Mouse (Mus musculus) duodenum, adult 2 months (tissue): Measurements from ENCODE around the gene Speer4f1. TPM values are rescaled to one million over a fixed set of nuclear protein-coding genes. Genes with fewer than 3 reads are reported as not detected.

Experiments
- polyA plus RNA-seq: library from polyadenylated mRNA; depleted of rRNA; stranded (reverse); fragments of >200 nt; gene quantifications from 2 replicates; pipeline ENCODE4 v1.2.3, GENCODE M21; 2012; ENCODE audit warnings: low replicate concordance; rRNA removed

Gene Speer4f1
- polyA plus RNA-seq, result not detected in 2 replicates

GRCm38 (mm10) chr5:17475798-17476197 is at the start of gene Speer4f1:
Gene Speer4f1, plus strand, starts transcription at chr5:17476098.

Other genes with a start within 250 kb of the Speer4f1 start
- not detected in 2 replicates for gene Speer4f2, start 102.9 kb upstream of the Speer4f1 start, polyA plus RNA-seq
- 0.66 and 1.9 TPM in 2 replicates for gene Sema3c, start 98.2 kb downstream of the Speer4f1 start, polyA plus RNA-seq